Mouse (Mus musculus) stomach, postnatal 0 days (tissue): ENCODE data around the gene Ppm1h. TPM values are rescaled to one million over a fixed set of nuclear protein-coding genes. Genes with fewer than 3 reads are reported as not detected.
A peak's percentile ranks its signal among the peaks of the same experiment; 100 is the strongest.

ENCODE experiments used
- ATAC-seq: fragments of 200-750 bp; cut with Nextera tagmentation; 2 replicates; pipeline ENCODE4 v1.8.0; 2017; ENCODE audit not compliant: low FRiP score, low TSS enrichment
- DNase-seq: peaks from one replicate; pipeline ENCODE4 v3.0.0-alpha.2; 2016; ENCODE audit warnings: low spot score
- H3K27ac ChIP-seq: fragments of 300-500 bp; sonication (generic); replicated peaks from 2 replicates; pipeline ENCODE4 v1.5.1; 2014; ENCODE audit warnings: mild to moderate bottlenecking, control low read depth
- H3K27me3 ChIP-seq: fragments of 300-500 bp; sonication (generic); 2 replicates; pipeline ENCODE4 v1.6.1; 2014; ENCODE audit warnings: low read length; ENCODE audit not compliant: control insufficient read depth, insufficient read depth
- H3K36me3 ChIP-seq: fragments of 300-500 bp; sonication (generic); 2 replicates; pipeline ENCODE4 v1.6.1; 2014; ENCODE audit warnings: low read length, mixed read lengths; ENCODE audit not compliant: control insufficient read depth, insufficient read depth
- H3K4me1 ChIP-seq: fragments of 300-500 bp; sonication (generic); replicated peaks from 2 replicates; pipeline ENCODE4 v1.6.1; 2014; ENCODE audit warnings: antibody characterized with exemption; ENCODE audit not compliant: control insufficient read depth, insufficient read depth
- H3K4me2 ChIP-seq: fragments of 300-500 bp; sonication (generic); replicated peaks from 2 replicates; pipeline ENCODE4 v1.6.1; 2014; ENCODE audit warnings: low read depth, mild to moderate bottlenecking, control low read depth, moderate library complexity
- H3K4me3 ChIP-seq: fragments of 300-500 bp; sonication (generic); 2 replicates; pipeline ENCODE4 v1.5.1; 2014; ENCODE audit warnings: low read depth, low read length, control low read depth
- H3K9ac ChIP-seq: fragments of 300-500 bp; sonication (generic); 2 replicates; pipeline ENCODE4 v1.6.1; 2014; ENCODE audit warnings: mild to moderate bottlenecking, low read length, control low read depth, mixed read lengths
- H3K9me3 ChIP-seq: fragments of 300-500 bp; sonication (generic); 2 replicates; pipeline ENCODE4 v1.6.1; 2016; ENCODE audit warnings: low read length; ENCODE audit not compliant: control insufficient read depth
- CTCF ChIP-seq: IDR thresholded peaks from 2 replicates; pipeline ENCODE4 v1.5.1; 2016; ENCODE audit warnings: antibody characterized with exemption, low read depth, mild to moderate bottlenecking, moderate library complexity
- EP300 ChIP-seq: optimal IDR thresholded peaks from 2 replicates; pipeline ENCODE3; 2016; ENCODE audit warnings: antibody characterized with exemption
- WGBS: fragments of 180-500 bp; shearing (Covaris S2); extraction: QIAGEN DNeasy Blood & Tissue Kit; methylation state at CpG from one replicate; pipeline ENCODE4 v1.1.7; 2014; 5-methylcytosine and 5-hydroxymethylcytosine counted together
- polyA plus RNA-seq: library from polyadenylated mRNA; unstranded; fragments of >200 nt; fragmentation: Nextera tagmentation; extraction: Ambion mirVana; gene quantifications from 2 replicates; pipeline ENCODE4 v1.2.1, GENCODE M21; 2015

Ppm1h gene
- polyA plus RNA-seq, 1 experiment from 2014 or later = 7.6 TPM

DNA sequence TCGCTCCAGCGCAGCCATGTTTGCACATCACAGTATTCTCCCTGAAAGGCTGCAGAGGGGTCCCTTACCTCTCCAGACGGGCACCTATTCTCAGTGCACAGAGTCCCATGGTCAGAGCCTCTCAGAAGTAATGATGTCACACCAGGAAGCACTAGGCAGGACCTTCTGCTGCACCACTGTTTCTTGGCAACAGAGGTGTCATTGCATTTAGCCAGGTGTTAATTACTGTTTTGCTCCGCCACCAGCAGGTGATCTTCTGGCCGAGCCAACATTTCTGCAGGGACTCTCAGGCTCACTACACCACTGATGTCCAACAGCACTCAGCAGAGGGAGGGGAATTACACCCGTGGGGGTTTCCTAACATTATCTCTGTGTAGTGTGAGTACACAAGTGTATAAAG, 143.0 kb downstream of the Ppm1h start:
- no peaks in the 10 kb centered on the region for H3K27me3 ChIP-seq
- WGBS = 68% methylated on average over 6 of the region's 6 CpGs
- no peak overlapping the region for H3K9ac ChIP-seq
- TF ChIP-seq CTCF = no peak
- TF ChIP-seq EP300 = no peak
- no peak overlapping the region for H3K4me3 ChIP-seq
- DNase-seq (no peak), ATAC-seq (peak; percentile 61)
- no peaks in the 10 kb centered on the region for H3K36me3 ChIP-seq
- H3K9me3 ChIP-seq = no peaks in the 10 kb centered on the region
- no peak overlapping the region for H3K27ac ChIP-seq
- H3K4me1 ChIP-seq = no peaks in the 10 kb centered on the region
- no peak overlapping the region for H3K4me2 ChIP-seq

DNA sequence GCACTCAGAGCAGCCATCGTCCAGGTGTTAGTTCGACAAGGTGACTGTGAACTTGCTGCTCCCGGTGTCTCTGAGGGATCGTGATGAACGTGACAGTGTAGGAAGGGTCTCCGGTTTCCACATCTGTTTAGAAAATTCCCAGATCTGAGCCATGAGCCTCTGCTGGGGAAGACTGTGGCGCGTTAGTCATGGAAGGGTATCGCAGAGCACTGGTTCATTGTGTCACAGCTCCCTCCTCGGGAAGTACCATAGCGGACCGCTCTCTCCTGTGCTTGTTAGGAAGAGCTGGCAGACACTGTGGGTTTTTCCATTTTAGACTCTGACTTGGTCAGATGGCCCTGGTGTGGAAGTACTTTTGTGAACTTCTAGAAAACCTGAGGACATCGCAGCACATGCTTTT, 145.1 kb downstream of the Ppm1h start:
- no peaks in the 10 kb centered on the region for H3K9me3 ChIP-seq
- no peaks in the 10 kb centered on the region for H3K36me3 ChIP-seq
- DNase-seq = no peak
- no peak overlapping the region for H3K4me3 ChIP-seq
- no peak overlapping the region for H3K9ac ChIP-seq
- H3K4me2 ChIP-seq = no peak overlapping the region
- no peaks in the 10 kb centered on the region for H3K4me1 ChIP-seq
- TF ChIP-seq CTCF (no peak), EP300 (no peak)
- WGBS = 71% methylated on average over 13 of the region's 13 CpGs
- no peak overlapping the region for H3K27ac ChIP-seq
- H3K27me3 ChIP-seq = no peaks in the 10 kb centered on the region
- ATAC-seq = no peak

DNA sequence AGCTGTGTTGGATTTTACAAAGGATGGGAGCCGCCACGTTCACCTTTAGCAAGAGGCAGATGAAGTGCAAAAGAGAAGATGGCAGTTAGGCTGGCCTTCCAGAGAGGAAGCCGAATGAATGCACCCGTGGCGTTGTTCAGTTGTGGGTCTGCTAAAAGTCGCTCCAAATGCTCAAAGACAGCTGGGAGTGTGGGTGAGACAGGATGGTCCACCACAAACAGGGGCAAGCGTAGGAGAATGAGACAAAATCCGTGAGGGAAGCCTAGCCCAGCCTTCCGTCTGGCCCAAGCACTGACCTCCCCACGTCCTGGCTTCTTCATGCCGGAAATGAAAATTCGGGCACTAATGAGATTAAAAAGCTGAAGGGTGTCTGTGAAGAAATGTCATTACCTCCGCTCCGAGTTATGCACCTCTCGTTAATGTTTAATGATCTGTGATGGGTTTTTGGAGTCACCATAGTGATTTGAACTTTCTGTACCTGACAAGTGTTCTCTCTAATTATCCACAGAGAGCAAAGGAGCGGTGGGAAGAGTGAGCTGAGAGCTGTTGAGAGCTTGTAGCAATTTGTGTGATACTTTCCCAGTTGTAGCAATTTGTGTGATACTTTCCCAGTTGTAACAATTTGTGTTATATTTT, 148.3 kb downstream of the Ppm1h start:
- H3K36me3 ChIP-seq = no peaks in the 10 kb centered on the region
- ATAC-seq (no peak), DNase-seq (no peak)
- no peaks in the 10 kb centered on the region for H3K4me1 ChIP-seq
- no peaks in the 10 kb centered on the region for H3K27me3 ChIP-seq
- TF ChIP-seq CTCF (no peak), EP300 (no peak)
- H3K9ac ChIP-seq = no peak overlapping the region
- no peak overlapping the region for H3K4me3 ChIP-seq
- 88% methylated on average over 16 of the region's 16 CpGs for WGBS
- no peaks in the 10 kb centered on the region for H3K9me3 ChIP-seq
- H3K4me2 ChIP-seq = no peak overlapping the region
- H3K27ac ChIP-seq = no peak overlapping the region

DNA sequence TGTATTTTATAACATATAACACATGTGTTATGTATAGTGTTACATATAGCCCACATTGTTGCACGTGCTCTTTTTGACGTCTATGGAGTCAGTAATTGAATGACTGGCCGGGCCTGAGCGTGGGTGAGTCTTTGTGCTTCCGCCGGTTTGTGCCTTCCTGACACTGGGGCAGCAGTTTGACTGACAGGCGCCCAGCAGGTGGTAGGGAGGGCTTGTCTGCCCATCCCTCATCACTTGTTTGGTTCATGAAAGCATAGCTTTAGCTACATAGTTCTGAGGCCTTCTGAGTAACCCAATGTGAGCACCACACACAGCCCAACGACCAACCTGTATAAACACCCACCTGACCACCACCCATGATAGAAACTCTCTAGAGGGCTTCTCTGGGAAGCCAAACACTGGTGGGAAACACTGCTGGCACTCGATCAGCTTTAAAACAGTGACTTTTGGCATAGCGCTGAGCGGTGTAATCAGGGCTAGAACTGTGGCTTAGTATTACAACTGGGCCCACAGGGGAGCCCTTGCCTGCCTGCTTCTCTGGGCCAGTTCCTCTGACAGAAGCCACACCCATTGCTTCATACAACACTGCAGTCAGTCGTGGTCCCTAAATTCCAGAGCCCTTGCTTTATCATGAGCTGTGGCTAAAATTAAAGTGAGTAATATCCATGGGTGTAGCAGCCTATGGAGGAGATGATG, 149.3 kb downstream of the Ppm1h start:
- 82% methylated on average over 12 of the region's 12 CpGs for WGBS
- H3K9me3 ChIP-seq = no peaks in the 10 kb centered on the region
- no peaks in the 10 kb centered on the region for H3K4me1 ChIP-seq
- H3K27ac ChIP-seq = no peak overlapping the region
- ATAC-seq (no peak), DNase-seq (no peak)
- no peaks in the 10 kb centered on the region for H3K36me3 ChIP-seq
- H3K4me2 ChIP-seq = no peak overlapping the region
- H3K9ac ChIP-seq = no peak overlapping the region
- no peak overlapping the region for H3K4me3 ChIP-seq
- TF ChIP-seq EP300 (no peak), CTCF (no peak)
- H3K27me3 ChIP-seq = no peaks in the 10 kb centered on the region

DNA sequence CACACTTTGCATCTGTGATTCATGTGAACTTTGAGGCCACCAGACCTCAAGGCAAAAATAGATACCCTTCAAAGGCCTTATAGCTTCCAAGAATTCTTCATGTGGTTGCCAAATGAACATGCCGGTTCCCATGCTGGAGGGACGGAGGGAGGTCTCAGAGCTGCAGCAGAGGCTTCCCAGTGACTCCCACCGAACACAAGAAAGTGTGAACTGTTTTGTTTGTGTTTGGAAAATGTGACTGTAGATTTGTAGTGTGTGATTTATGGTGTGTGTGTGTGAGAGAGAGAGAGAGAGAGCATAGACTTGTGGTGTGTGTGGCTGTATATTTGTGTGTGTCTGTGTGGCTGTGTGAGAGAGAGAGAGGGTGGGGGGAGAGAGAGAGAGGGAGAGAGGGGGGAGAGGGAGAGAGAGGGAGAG, 151.2 kb downstream of the Ppm1h start:
- Histone ChIP-seq H3K27ac (no peak overlapping the region), H3K36me3 (no peaks in the 10 kb centered on the region), H3K27me3 (no peaks in the 10 kb centered on the region), H3K4me3 (no peak overlapping the region), H3K4me1 (no peaks in the 10 kb centered on the region), H3K9ac (no peak overlapping the region), H3K9me3 (no peaks in the 10 kb centered on the region), H3K4me2 (no peak overlapping the region)
- WGBS = 31% methylated on average over 3 of the region's 3 CpGs
- TF ChIP-seq EP300 (no peak), CTCF (no peak)
- DNase-seq (no peak), ATAC-seq (no peak)

DNA sequence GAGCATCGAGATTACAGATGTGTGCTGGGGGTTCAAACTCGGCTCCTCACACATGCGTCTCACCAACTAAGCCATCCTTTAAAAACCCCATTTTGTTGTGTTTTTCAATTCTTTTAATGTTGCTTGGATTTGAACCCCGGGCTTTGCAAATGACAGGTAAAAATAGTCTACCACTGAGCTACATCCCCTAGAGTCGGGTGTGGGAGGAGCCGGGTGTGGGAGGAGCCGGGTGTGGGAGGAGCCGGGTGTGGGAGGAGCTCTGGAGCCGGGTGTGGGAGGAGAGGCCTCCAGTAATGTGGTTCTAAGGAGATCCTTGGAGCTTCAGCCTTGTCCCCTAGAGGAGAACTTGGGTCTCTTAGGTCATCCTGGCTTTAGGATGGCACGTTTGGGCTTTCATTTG, 152.1 kb downstream of the Ppm1h start:
- TF ChIP-seq EP300 = no peak
- no peak for TF ChIP-seq CTCF
- no peaks in the 10 kb centered on the region for H3K36me3 ChIP-seq
- no peak for ATAC-seq
- no peaks in the 10 kb centered on the region for H3K27me3 ChIP-seq
- H3K4me2 ChIP-seq = no peak overlapping the region
- H3K4me3 ChIP-seq = no peak overlapping the region
- WGBS = 91% methylated on average over 10 of the region's 10 CpGs
- H3K9ac ChIP-seq = no peak overlapping the region
- DNase-seq = no peak
- no peaks in the 10 kb centered on the region for H3K9me3 ChIP-seq
- no peaks in the 10 kb centered on the region for H3K4me1 ChIP-seq
- no peak overlapping the region for H3K27ac ChIP-seq
